Mouse (Mus musculus) heart, embryonic 13.5 days (tissue): Measurements from ENCODE around the gene Ces1d. TPM values are rescaled to one million over a fixed set of nuclear protein-coding genes. Genes with fewer than 3 reads are reported as not detected.
"Not testable (repeated sequence)": the region's sequence is repeated elsewhere in the genome, so short reads cannot be mapped to it uniquely, and the experiment has no call there.

Source experiments
- ATAC-seq: fragments of 200-750 bp; cut with Nextera tagmentation; 2 replicates; pipeline ENCODE4 v1.8.0; 2017; ENCODE audit warnings: moderate TSS enrichment; ENCODE audit not compliant: insufficient number of reproducible peaks, low FRiP score, low TSS enrichment; ENCODE audit errors: extremely low read depth
- H3K27ac ChIP-seq: fragments of 300-500 bp; sonication (generic); replicated peaks from 2 replicates; pipeline ENCODE4 v1.5.1; 2015; ENCODE audit warnings: moderate library complexity, mild to moderate bottlenecking, inconsistent platforms
- H3K27me3 ChIP-seq: fragments of 300-500 bp; sonication (generic); replicated peaks from 2 replicates; pipeline ENCODE4 v1.6.1; 2015; ENCODE audit warnings: mild to moderate bottlenecking, inconsistent platforms
- H3K36me3 ChIP-seq: fragments of 300-500 bp; sonication (generic); 2 replicates; pipeline ENCODE4 v1.6.1; 2015; ENCODE audit warnings: mild to moderate bottlenecking, inconsistent platforms
- H3K4me1 ChIP-seq: fragments of 300-500 bp; sonication (generic); 2 replicates; pipeline ENCODE4 v1.6.1; 2015; ENCODE audit warnings: inconsistent platforms
- H3K4me2 ChIP-seq: fragments of 300-500 bp; sonication (generic); 2 replicates; pipeline ENCODE4 v1.6.1; 2015; ENCODE audit warnings: inconsistent platforms, mild to moderate bottlenecking, moderate library complexity
- H3K4me3 ChIP-seq: fragments of 300-500 bp; sonication (generic); 2 replicates; pipeline ENCODE4 v1.5.1; 2015; ENCODE audit warnings: moderate library complexity, mild to moderate bottlenecking, inconsistent platforms
- H3K9ac ChIP-seq: fragments of 300-500 bp; sonication (generic); 2 replicates; pipeline ENCODE4 v1.6.1; 2015; ENCODE audit warnings: inconsistent platforms, mild to moderate bottlenecking, moderate library complexity
- H3K9me3 ChIP-seq: fragments of 300-500 bp; sonication (generic); 2 replicates; pipeline ENCODE4 v1.6.1; 2016; ENCODE audit warnings: inconsistent platforms
- WGBS: fragments of 180-500 bp; shearing (Covaris S2); methylation state at CpG from one replicate; pipeline ENCODE4 v1.1.7; 2015; ENCODE audit warnings: mixed read lengths; 5-methylcytosine and 5-hydroxymethylcytosine counted together
- polyA plus RNA-seq: library from polyadenylated mRNA; unstranded; fragments of >200 nt; fragmentation: Nextera tagmentation; extraction: Ambion mirVana; gene quantifications from 2 replicates; pipeline ENCODE4 v1.2.1, GENCODE M21; 2015

Ces1d gene
- polyA plus RNA-seq, 1 experiment from 2014 or later: 1.6 TPM

GRCm38 (mm10) chr8:93217375-93217774 lies 19.7 kb upstream of the Ces1d start:
- WGBS: 9% methylated on average over 1 of the region's 1 CpGs
- no peaks in the 10 kb centered on the region for H3K27me3 ChIP-seq
- no peak overlapping the region for H3K4me3 ChIP-seq
- ATAC-seq: no peak; the same call in 1 of the 2 replicates
- H3K9ac ChIP-seq: no peak overlapping the region
- H3K4me2 ChIP-seq: peak overlapping the region; percentile 20; the same call in 1 of the 2 replicates
- H3K9me3 ChIP-seq: no peaks in the 10 kb centered on the region
- H3K36me3 ChIP-seq: no peaks in the 10 kb centered on the region
- H3K4me1 ChIP-seq: peaks cover 30% of the 10 kb centered on the region
- H3K27ac ChIP-seq: peak overlapping the region; percentile 85

DNA sequence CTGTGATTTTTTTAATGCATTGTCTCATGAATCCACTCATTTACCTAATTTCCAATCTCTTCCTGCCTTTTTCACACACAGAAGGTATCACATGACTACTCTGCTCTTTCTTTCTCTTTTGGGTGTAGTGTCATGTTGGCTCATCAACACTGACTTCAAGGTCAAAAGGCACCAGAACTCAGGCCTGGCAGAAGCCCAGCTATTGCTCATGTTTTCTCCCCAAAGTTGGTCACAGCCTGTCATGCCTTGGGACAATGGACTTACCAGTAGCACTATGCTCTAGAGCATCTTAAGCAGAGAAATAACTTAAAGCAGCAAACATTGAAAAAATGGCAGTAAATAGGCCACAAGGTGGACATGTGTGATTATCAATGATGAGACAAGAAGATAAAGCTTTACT lies 13.5 kb upstream of the Ces1d start:
- Histone ChIP-seq H3K4me3 (no peak overlapping the region), H3K27me3 (no peaks in the 10 kb centered on the region)
- ATAC-seq: no peak

GRCm38 (mm10) chr8:93199146-93199545 lies 1.5 kb upstream of the Ces1d start:
- ATAC-seq, H3K4me2 ChIP-seq, H3K36me3 ChIP-seq, H3K4me1 ChIP-seq, H3K4me3 ChIP-seq, H3K27me3 ChIP-seq, H3K9me3 ChIP-seq, H3K27ac ChIP-seq, H3K9ac ChIP-seq: not testable (repeated sequence)
- 51% methylated on average over 7 of the region's 7 CpGs for WGBS

More for the DNA sequence above, 13.5 kb upstream of the Ces1d start:
- Histone ChIP-seq H3K9ac (no peak overlapping the region), H3K4me2 (no peak overlapping the region), H3K27ac (no peak overlapping the region), H3K4me1 (peaks cover 4% of the 10 kb centered on the region; the same call in 1 of the 2 replicates), H3K36me3 (no peaks in the 10 kb centered on the region), H3K9me3 (no peaks in the 10 kb centered on the region)

DNA sequence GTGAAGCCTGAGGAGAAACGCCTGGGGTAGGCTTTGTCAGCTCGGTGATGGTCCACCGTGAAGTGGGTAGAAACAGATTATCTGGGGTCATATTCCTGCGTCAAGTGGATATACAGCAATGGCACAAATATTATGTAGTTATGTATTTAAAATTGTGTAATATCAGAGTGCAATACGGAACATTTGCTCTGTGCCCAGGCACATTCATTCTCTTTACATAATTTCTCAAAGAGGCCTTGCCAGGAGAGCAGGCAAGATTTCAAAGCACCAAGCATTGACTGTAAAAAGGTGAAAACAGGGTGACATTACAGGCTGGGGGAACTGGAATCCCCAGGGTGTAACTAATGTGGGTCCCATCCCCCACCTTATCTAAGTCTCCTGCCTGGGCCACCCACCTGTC lies 1.2 kb downstream of the Ces1d start:
- H3K27ac ChIP-seq: no peak overlapping the region
- H3K4me2 ChIP-seq: no peak overlapping the region
- H3K27me3 ChIP-seq: no peaks in the 10 kb centered on the region
- no peak overlapping the region for H3K9ac ChIP-seq
- H3K4me1 ChIP-seq: no peaks in the 10 kb centered on the region
- H3K9me3 ChIP-seq: no peaks in the 10 kb centered on the region
- H3K36me3 ChIP-seq: no peaks in the 10 kb centered on the region
- 73% methylated on average over 5 of the region's 5 CpGs for WGBS
- no peak overlapping the region for H3K4me3 ChIP-seq
- ATAC-seq: no peak

GRCm38 (mm10) chr8:93180581-93181129 lies 17.0 kb downstream of the Ces1d start:
- Histone ChIP-seq H3K4me1 (no peaks in the 10 kb centered on the region), H3K36me3 (no peaks in the 10 kb centered on the region), H3K27ac (no peak overlapping the region), H3K4me3 (no peak overlapping the region), H3K9ac (no peak overlapping the region), H3K4me2 (no peak overlapping the region), H3K27me3 (no peaks in the 10 kb centered on the region), H3K9me3 (no peaks in the 10 kb centered on the region)
- ATAC-seq: no peak
- WGBS: 56% methylated on average over 4 of the region's 4 CpGs

DNA sequence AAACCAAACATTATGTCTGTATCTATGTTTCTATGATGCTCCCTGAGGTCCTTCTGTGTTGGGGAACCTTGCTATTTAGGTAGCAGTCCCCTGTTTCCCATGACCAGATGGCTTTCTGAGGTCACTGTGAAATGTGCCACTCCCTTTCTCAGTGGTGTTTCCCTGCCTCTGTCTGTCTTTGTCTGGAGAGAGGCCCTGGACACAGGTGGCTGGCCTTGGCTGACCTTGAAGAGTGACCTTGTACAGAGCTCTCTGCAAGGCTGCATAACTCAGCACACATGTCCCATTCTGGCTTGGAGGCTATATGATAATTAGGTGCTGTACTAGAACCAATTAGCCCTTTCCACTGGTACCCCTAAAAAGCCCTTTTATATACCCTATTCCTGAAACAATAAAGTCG lies 21.0 kb downstream of the Ces1d start:
- H3K4me2 ChIP-seq: no peak overlapping the region
- H3K27me3 ChIP-seq: no peaks in the 10 kb centered on the region
- H3K4me1 ChIP-seq: peaks cover 15% of the 10 kb centered on the region
- no peak overlapping the region for H3K4me3 ChIP-seq
- H3K9ac ChIP-seq: no peak overlapping the region
- ATAC-seq: no peak
- no peak overlapping the region for H3K27ac ChIP-seq
- H3K36me3 ChIP-seq: no peaks in the 10 kb centered on the region
- 55% methylated on average over 1 of the region's 1 CpGs for WGBS
- no peaks in the 10 kb centered on the region for H3K9me3 ChIP-seq

DNA sequence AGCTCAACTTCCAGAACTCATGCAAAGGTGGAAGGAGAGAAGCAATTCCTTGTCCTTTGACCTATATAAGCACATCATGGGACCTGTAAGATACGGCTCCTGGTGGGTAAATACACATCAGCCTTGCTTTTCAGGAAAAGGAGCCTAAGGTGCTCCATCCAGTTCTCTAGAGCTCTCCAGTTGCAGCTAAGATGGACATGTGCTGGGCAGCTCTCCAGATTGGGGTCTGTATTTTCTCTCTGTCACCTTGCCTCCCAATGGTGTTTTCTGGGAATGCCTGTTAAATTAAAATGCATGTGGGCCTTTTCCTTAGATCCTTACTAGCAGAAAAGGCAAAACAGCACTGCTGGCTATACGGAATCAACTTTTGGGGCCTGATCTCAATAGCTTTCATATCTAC lies 23.1 kb downstream of the Ces1d start:
- 54% methylated on average over 2 of the region's 2 CpGs for WGBS
- Histone ChIP-seq H3K27me3 (no peaks in the 10 kb centered on the region), H3K4me1 (peaks cover 17% of the 10 kb centered on the region), H3K9ac (no peak overlapping the region), H3K36me3 (no peaks in the 10 kb centered on the region), H3K9me3 (no peaks in the 10 kb centered on the region), H3K4me3 (no peak overlapping the region), H3K27ac (no peak overlapping the region), H3K4me2 (no peak overlapping the region)
- no peak for ATAC-seq

DNA sequence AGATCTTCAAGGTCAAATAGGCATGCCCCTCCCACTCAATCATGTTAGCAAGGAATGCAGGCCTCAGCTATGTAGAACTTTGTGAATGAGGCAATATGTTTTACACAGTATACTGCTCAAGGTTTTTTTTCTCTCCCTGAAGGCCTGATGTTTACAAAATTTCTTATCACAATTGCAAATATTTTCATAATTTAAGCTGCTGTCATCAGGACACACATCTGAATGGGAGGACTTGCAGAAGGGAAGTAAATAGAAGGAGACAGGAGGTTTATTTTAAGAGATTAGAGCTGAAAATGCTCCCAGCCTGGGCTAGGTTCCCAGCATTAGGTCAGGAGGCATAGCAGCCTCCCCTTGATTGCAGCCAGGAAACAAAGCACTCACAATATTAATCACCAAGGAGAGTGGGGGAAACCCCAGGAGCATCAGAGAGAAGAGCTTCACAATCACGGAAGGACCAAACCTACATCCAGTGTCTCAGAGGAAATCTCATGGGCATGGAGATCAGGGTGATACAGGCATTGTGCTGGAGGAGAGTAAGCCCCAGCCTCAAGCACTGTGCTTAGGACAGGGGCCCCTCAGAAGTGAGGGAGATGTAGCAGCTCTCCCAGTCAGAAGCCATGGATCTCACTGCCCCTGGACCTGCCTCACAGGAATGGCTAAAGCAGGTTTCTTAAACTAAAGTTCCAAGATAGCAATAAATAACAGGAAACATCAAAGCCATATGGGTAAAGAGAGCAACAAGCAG lies 25.6 kb downstream of the Ces1d start:
- Histone ChIP-seq H3K9me3 (no peaks in the 10 kb centered on the region), H3K27ac (0 out of 2 replicates have a peak overlapping the region, but pooled peaks have one; percentile 6), H3K4me3 (no peak overlapping the region), H3K4me2 (no peak overlapping the region), H3K27me3 (no peaks in the 10 kb centered on the region), H3K4me1 (peaks cover 17% of the 10 kb centered on the region), H3K36me3 (no peaks in the 10 kb centered on the region), H3K9ac (no peak overlapping the region)
- 37% methylated on average over 1 of the region's 1 CpGs for WGBS
- ATAC-seq: no peak

DNA sequence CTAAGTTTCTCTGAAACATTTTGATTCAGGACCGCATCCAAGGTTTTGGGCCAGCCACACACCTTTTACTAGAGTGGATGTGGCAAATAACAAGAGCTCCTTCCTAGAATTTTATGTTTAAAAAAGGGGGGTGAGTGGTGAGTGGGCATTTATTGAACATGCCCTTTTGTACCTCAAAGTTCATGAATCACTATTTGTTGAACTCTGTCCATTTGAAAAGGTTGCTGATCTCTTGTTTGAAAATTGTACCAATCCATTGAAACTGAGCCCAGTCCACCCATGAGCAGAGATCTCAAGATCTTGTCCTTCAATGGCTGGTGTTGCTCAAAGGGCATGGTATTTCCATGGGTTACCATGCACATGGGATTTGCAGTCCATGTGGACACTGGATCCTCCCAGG lies 34.3 kb downstream of the Ces1d start:
- ATAC-seq: no peak
- H3K4me3 ChIP-seq: no peak overlapping the region
- no peaks in the 10 kb centered on the region for H3K27me3 ChIP-seq
- H3K4me1 ChIP-seq: no peaks in the 10 kb centered on the region
- no peaks in the 10 kb centered on the region for H3K36me3 ChIP-seq
- 73% methylated on average over 1 of the region's 1 CpGs for WGBS
- no peak overlapping the region for H3K9ac ChIP-seq
- H3K9me3 ChIP-seq: no peaks in the 10 kb centered on the region
- H3K27ac ChIP-seq: no peak overlapping the region
- H3K4me2 ChIP-seq: no peak overlapping the region

DNA sequence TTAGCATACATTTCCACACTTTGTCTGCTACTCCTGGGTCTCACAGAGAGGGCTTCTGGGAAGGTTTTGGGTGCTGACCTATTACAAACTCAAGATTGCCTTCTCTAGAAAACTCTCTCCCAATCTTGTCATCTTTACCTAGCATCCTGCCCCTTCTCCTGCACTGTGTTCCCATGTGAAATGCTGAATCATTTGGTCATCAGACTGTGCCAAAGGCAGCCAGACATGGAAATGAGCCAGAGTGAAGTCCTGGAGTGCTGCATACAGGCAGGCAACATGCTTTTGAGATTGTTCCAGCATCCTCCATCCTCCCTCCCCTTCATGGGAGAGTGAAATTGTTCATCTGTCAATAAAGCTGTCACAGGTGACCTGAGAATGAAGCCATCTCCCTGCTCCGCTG lies 46.2 kb downstream of the Ces1d start:
- Histone ChIP-seq H3K4me1 (no peaks in the 10 kb centered on the region), H3K9ac (no peak overlapping the region), H3K36me3 (no peaks in the 10 kb centered on the region), H3K9me3 (no peaks in the 10 kb centered on the region), H3K4me2 (no peak overlapping the region), H3K27ac (no peak overlapping the region), H3K4me3 (no peak overlapping the region), H3K27me3 (no peaks in the 10 kb centered on the region)
- 71% methylated on average over 1 of the region's 1 CpGs for WGBS
- no peak for ATAC-seq

- Histone ChIP-seq H3K27me3 (no peaks in the 10 kb centered on the region), H3K4me2 (no peak overlapping the region), H3K9me3 (no peaks in the 10 kb centered on the region), H3K4me3 (no peak overlapping the region), H3K27ac (no peak overlapping the region), H3K36me3 (no peaks in the 10 kb centered on the region), H3K4me1 (no peaks in the 10 kb centered on the region), H3K9ac (no peak overlapping the region)
- ATAC-seq: no peak
Observed at GRCm38 (mm10) chr8:93147331-93147730, 50.3 kb downstream of the Ces1d start.

- Histone ChIP-seq H3K4me2 (no peak overlapping the region), H3K27ac (no peak overlapping the region), H3K27me3 (no peaks in the 10 kb centered on the region), H3K9ac (no peak overlapping the region), H3K9me3 (no peaks in the 10 kb centered on the region), H3K4me3 (no peak overlapping the region), H3K36me3 (no peaks in the 10 kb centered on the region), H3K4me1 (no peaks in the 10 kb centered on the region)
- ATAC-seq: no peak
- 49% methylated on average over 1 of the region's 1 CpGs for WGBS
Observed at GRCm38 (mm10) chr8:93140696-93141095, 56.9 kb downstream of the Ces1d start.
